Mouse (Mus musculus): ENCODE results near the gene Gm17662. TPM values are rescaled to one million over a fixed set of nuclear protein-coding genes. Genes with fewer than 3 reads are reported as not detected.

Gm17662 gene
- not detected for total RNA-seq (2021)
- long read RNA-seq, experiment 1 = 0 reads
- long read RNA-seq, experiment 2 = 0 reads

GRCm38 (mm10) chr4:104857029-104857428 lies at the start of gene Gm17662:
Gene Gm17662 (plus strand): TSS chr4:104857329.
- no peak for DNase-seq

- DNase-seq = no peak
Observed at GRCm38 (mm10) chr4:104810710-104811286, 46.3 kb upstream of the Gm17662 start.

GRCm38 (mm10) chr4:104813617-104814016 lies 43.5 kb upstream of the Gm17662 start:
- DNase-seq = no peak

DNA sequence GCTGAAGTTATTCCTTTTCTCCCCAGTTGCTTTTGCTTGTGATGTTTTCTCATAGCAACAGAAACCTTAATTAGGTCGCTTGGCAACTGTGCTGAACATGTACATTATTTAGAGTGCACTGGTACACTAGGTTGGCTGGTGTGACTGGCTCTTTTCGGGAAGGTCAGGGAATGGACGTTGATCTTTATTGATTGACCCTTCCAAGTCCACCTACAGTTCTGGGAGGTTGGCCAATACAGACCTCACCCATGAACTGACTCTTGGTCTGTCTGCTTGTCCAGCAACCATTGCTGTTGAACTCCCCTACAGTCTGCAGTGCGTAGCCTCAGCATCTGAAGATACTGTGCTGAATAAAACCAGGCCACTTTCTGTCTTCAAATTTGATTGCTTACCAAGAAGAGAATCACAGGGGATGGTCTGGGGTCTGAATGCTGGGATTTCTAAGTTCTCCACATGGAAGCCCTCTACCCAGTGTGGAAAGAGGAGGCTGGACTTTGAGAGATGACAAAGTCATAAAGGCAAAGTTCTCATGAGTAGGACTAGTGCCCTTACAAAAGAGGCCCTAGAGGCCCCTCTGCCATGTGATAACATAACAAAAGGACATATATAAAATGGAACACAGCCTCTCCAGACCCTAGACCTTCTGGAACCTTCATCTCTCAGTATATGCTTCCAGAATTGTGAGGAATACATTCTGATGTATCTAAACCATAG lies 40.5 kb upstream of the Gm17662 start:
- no peak for DNase-seq

GRCm38 (mm10) chr4:104817509-104817908 lies 39.6 kb upstream of the Gm17662 start:
- DNase-seq = no peak

GRCm38 (mm10) chr4:104818986-104819385 lies 38.1 kb upstream of the Gm17662 start:
- DNase-seq = no peak

GRCm38 (mm10) chr4:104819891-104820290 lies 37.2 kb upstream of the Gm17662 start:
- DNase-seq = no peak

GRCm38 (mm10) chr4:104823597-104824101 lies 33.5 kb upstream of the Gm17662 start:
- DNase-seq = no peak

DNA sequence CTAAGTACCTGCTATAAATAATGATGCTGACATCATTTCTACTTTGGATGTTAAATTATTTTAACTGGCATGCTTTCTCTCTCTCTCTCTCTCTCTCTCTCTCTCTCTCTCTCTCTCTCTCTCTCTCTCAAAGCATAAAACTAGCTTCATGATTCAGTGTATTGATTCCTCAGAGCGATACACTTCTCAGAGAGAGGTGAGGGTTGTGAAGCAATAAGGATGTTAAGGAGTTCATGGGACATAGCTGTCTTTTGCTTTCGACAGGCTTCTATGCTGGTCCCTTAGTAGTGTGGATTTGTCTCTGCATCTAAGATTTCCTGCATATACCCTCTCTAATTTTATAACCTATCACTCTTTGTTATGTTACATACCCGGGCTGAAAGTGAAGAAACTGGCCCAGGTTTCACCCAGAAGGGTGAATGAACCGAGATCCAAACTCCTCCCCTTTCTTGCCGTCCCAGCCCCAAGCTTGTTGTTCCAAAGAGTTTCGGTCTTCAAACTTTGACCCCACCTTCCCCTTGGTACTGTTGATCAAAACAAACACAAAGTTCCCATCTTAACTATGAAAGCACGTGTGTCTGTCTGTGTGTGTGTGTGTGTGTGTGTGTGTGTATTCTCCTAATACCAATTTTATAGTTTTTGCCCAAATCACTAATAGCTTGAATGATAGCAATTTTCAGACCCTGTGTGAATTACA lies 32.6 kb upstream of the Gm17662 start:
- DNase-seq = no peak

- DNase-seq = no peak
Observed at GRCm38 (mm10) chr4:104828939-104829338, 28.2 kb upstream of the Gm17662 start.

GRCm38 (mm10) chr4:104835096-104835495 lies 22.0 kb upstream of the Gm17662 start:
- DNase-seq = no peak

DNA sequence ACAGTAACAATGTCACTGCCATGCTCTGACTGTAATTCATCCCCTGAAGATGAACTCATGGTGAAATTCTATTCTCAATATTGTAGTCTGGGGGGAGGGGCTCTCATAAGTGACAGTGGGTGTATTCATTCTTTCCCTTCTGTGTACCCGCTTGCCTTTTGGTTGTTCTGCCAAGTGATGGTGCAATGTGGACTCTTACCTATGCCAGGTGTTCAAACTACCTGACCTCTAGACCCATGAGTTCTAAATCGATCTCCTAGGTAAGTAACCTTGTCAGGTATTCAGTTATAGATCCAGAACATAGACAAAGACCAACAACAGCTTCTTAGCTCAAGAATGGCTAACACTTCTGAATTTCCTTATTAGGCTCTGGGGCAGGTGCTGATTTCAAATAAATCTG lies 18.8 kb upstream of the Gm17662 start:
- no peak for DNase-seq

GRCm38 (mm10) chr4:104842204-104842603 lies 14.9 kb upstream of the Gm17662 start:
- no peak for DNase-seq

DNA sequence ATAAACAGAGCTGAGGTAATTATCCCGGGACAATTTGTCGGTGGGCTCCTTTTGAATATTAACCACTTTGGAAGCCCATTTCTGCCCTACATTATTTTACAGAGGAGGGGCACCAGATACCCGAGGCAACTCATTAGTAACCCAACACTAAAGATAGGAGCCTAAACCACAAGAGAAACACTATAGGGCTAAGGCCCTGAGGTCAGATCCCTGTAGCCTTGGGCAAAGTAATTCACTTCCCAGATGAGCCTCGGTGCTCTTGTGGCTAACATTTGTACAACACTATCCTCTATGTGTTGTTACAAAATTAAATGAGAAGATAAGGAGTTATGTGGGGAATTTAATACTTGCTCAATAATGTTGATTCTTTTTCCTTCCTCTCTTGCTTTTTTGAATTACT lies 13.6 kb upstream of the Gm17662 start:
- no peak for DNase-seq

GRCm38 (mm10) chr4:104855216-104855615 lies 1.9 kb upstream of the Gm17662 start:
- DNase-seq = no peak

GRCm38 (mm10) chr4:104857823-104858222 lies 694 bp downstream of the Gm17662 start:
- no peak for DNase-seq

- no peak for DNase-seq
Observed at GRCm38 (mm10) chr4:104861241-104861640, 4.1 kb downstream of the Gm17662 start.

DNA sequence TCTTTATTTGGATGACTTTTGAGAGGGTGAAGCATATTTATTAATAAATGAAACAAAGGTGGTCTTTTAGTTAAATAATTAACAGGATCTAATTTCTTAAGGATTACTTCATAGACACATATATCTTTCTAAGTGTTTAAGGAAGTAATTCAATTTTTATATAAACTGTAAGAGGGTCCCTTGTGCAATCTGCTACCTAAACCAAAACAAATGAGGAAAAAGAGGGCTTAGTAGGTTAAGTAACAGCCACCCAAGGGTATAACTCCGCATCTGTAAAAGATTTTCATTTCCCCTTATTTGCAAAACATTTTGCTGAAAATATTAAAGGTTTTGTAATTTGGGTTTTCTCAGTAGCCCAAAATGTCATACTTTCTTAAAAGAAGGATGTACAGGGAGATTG lies 7.3 kb downstream of the Gm17662 start:
- DNase-seq = no peak

- DNase-seq = no peak
Observed at GRCm38 (mm10) chr4:104869581-104869980, 12.5 kb downstream of the Gm17662 start.

DNA sequence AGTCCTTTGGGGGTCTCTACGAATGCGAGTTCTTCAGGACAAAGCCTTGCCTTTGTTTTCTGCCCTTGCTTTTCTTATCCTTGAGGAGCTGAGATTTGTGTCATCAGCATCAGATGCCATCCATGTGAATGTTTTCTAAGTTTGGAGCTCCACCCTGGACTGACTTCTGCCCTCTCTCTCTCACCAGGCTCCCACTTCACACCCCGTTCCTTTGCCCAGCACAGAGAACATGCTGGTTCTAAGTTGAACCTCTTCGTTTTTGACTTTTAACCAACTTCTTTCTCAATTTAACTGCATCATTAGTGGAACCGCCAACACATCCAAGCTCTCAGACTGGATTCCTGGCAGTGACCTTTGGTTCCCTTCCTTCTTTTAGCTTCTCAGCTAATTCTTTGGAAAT lies 13.1 kb downstream of the Gm17662 start:
- no peak for DNase-seq

- DNase-seq = no peak
Observed at GRCm38 (mm10) chr4:104875832-104876231, 18.7 kb downstream of the Gm17662 start.

DNA sequence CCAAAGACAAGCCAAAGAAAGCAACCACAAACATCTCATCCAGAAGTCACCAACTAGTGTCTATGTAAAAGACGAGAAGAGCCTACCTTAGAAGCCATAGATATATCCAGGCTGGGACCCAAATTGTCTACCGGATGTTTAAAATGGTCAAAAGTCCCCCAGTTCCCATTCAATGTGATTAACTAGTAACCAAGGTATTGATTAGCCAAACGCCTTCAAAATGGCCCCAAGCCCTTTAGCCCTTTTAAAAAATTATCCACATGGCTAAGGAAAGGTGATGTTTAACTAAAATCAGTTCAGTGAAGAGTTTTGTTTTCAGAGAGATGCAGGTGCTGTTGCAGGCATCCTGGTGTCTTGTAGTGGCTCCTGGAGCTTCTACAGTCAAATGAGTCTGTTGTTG lies 19.2 kb downstream of the Gm17662 start, which contains the start of gene C8a:
TSS of gene C8a (minus strand) at position 76 of the 400 bp plus-strand sequence.
- DNase-seq = no peak

DNA sequence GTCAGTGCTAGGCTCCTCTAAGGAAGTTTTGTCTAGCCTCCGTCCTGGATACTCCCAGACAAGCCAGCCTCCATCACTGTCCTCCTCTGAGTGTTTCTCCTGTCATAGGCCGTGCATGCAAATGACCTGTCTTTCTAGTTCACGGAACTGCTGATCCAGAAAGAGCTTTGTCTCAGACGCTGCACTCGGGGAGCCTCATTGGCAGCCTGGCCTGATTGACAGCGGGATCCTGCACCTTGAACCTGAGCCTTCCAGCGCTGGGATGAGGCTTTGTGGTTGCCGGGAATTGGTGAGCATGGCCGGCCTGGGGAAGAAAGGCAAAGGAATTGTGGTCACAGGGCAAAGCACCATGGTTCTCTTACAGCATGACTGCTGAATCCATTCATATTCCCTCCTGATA lies 30.4 kb downstream of the Gm17662 start:
- no peak for DNase-seq

Measured in heart, adult 18-20 months (tissue).